Mouse (Mus musculus) ES-Bruce4 (cell line): ENCODE measurements at regions not wholly inside any gene's neighbourhood (a gene's known extent, or its start where the extent isn't known, plus 50 kb on each side); places are given as distances from the start of the nearest gene placed in this dataset.

Experiments used
- CTCF ChIP-seq: IDR thresholded peaks from one replicate; pipeline ENCODE4 v1.8.1; 2011; ENCODE audit warnings: low read depth, low read length
- POLR2A ChIP-seq: IDR thresholded peaks from one replicate; pipeline ENCODE4 v1.8.1; 2011; ENCODE audit warnings: low read length; ENCODE audit not compliant: insufficient read depth

GRCm38 (mm10) chr2:116216418-116216817 is 150.8 kb upstream of the Meis2 start:
- TF ChIP-seq POLR2A (no peak), CTCF (peak; percentile 83)
